Mouse (Mus musculus): Measurements from ENCODE around the gene Daam2. TPM values are rescaled to one million over a fixed set of nuclear protein-coding genes. Genes with fewer than 3 reads are reported as not detected.

Daam2 gene
- polyA plus RNA-seq, 1 experiment, result 1.5 TPM

DNA sequence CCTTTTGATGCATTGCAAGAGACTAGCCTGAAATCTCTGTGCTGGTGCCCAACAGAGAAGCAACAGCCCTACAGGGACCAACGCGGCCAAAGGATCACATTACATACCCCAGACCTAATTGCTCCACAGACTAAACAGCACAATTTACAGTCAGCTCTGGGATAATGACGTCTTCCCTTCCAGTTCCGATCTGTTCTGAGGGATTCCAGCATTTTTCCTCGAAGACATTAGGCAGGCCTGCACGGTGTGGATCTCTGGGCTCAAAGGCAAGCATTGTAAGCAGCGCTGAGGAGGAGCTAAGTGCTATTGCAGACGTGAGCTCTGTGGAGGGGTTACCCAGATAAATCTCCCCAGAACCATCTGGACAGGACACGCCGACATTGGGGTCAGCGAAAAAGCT, 18.3 kb upstream of the Daam2 start:
- Histone ChIP-seq H3K79me2 (ENCODE audit: control insufficient read depth, insufficient read depth) (no peaks in the 10 kb centered on the region), H3K27me3 (ENCODE audit: control insufficient read depth, insufficient read depth, insufficient read length) (no peaks in the 10 kb centered on the region)
- no peak for TF ChIP-seq CTCF (IDR thresholded peaks at IDR 0.05; ENCODE audit: control insufficient read depth, insufficient read depth, insufficient read length)
- no peak for TF ChIP-seq CEBPB (IDR thresholded peaks at IDR 0.05; ENCODE audit: low read depth)

DNA sequence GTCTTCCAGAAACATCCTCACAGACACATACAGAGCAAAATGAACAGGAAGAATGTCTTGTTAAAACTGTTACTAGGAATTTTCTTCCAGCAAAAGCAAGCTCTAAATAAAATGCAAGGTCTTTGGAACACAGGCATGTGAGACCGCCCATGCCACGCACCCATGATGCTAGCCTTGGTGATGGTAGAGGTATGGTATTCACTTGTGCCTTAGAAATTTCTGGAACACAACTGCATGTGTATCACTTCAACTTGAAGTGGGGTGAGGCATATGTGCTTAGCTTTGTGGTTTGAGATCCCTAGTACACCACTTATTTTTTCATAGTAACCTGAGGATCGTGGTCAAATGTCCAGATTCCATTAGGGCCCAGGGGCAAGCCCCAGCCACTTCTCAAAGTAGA, 13.2 kb upstream of the Daam2 start:
- Histone ChIP-seq H3K4me3 (ENCODE audit: insufficient read depth, poor library complexity, severe bottlenecking) (no peak overlapping the region), H3K27me3 (ENCODE audit: control insufficient read depth, insufficient read depth, insufficient read length) (no peaks in the 10 kb centered on the region), H3ac (ENCODE audit: control insufficient read depth, insufficient read length, low read depth) (no peak overlapping the region), H3K36me3 (ENCODE audit: control insufficient read depth, insufficient read depth) (no peaks in the 10 kb centered on the region), H3K79me2 (ENCODE audit: control insufficient read depth, insufficient read depth) (no peaks in the 10 kb centered on the region), H3K79me3 (ENCODE audit: low read depth) (no peaks in the 10 kb centered on the region)
- TF ChIP-seq MYOG (IDR thresholded peaks at IDR 0.05; ENCODE audit: control insufficient read depth, extremely low read depth, insufficient read length), result no peak
- TF ChIP-seq CTCF (IDR thresholded peaks at IDR 0.05; ENCODE audit: control insufficient read depth, insufficient read depth, insufficient read length), result no peak
- no peak for TF ChIP-seq FOSL1 (IDR thresholded peaks at IDR 0.05; ENCODE audit: insufficient read depth, low read length, poor library complexity, severe bottlenecking)
- TF ChIP-seq MAX (IDR thresholded peaks at IDR 0.05), result no peak
- no peak for TF ChIP-seq CEBPB (IDR thresholded peaks at IDR 0.05; ENCODE audit: low read depth)
- no peak for TF ChIP-seq USF1 (IDR thresholded peaks at IDR 0.05; ENCODE audit: low read depth)
- no peak for TF ChIP-seq MYOD1 (IDR thresholded peaks at IDR 0.05; ENCODE audit: control insufficient read depth, insufficient read length, low read depth)

More for the DNA sequence above, 18.3 kb upstream of the Daam2 start:
- Histone ChIP-seq H3K36me3 (ENCODE audit: control insufficient read depth, insufficient read depth) (no peaks in the 10 kb centered on the region), H3ac (ENCODE audit: control insufficient read depth, insufficient read length, low read depth) (no peak overlapping the region), H3K79me3 (ENCODE audit: low read depth) (no peaks in the 10 kb centered on the region), H3K4me3 (ENCODE audit: insufficient read depth, poor library complexity, severe bottlenecking) (no peak overlapping the region)

DNA sequence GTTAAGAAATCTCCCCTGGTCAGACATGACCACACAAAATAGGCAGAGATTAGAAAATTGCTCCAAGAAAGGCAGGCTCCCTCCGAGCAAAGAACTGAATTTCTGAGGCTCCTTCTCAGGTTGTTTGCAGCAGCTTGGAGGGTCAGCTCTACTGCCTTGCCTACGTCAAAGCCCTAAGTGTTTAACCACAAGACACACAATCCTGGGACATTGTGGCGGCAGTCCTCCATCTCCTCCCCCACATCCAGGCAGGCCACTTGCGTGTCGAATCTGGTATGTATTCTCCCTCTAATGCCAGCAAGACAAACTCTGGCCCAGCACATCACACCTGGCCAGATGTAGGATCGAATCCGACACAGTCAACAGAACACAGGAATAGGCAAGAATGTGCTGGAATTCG, 4.6 kb upstream of the Daam2 start:
- Histone ChIP-seq H3K79me2 (ENCODE audit: control insufficient read depth, insufficient read depth) (no peaks in the 10 kb centered on the region), H3K36me3 (ENCODE audit: control insufficient read depth, insufficient read depth) (no peaks in the 10 kb centered on the region), H3K79me3 (ENCODE audit: low read depth) (no peaks in the 10 kb centered on the region), H3ac (ENCODE audit: control insufficient read depth, insufficient read length, low read depth) (no peak overlapping the region), H3K4me3 (ENCODE audit: insufficient read depth, poor library complexity, severe bottlenecking) (no peak overlapping the region), H3K27me3 (ENCODE audit: control insufficient read depth, insufficient read depth, insufficient read length) (peaks cover 9% of the 10 kb centered on the region)
- TF ChIP-seq FOSL1 (IDR thresholded peaks at IDR 0.05; ENCODE audit: insufficient read depth, low read length, poor library complexity, severe bottlenecking), result no peak
- TF ChIP-seq USF1 (IDR thresholded peaks at IDR 0.05; ENCODE audit: low read depth), result no peak
- TF ChIP-seq MYOG (IDR thresholded peaks at IDR 0.05; ENCODE audit: control insufficient read depth, extremely low read depth, insufficient read length), result no peak
- TF ChIP-seq CTCF (IDR thresholded peaks at IDR 0.05; ENCODE audit: control insufficient read depth, insufficient read depth, insufficient read length), result no peak
- TF ChIP-seq MAX (IDR thresholded peaks at IDR 0.05), result no peak
- TF ChIP-seq MYOD1 (IDR thresholded peaks at IDR 0.05; ENCODE audit: control insufficient read depth, insufficient read length, low read depth), result no peak
- TF ChIP-seq CEBPB (IDR thresholded peaks at IDR 0.05; ENCODE audit: low read depth), result no peak

DNA sequence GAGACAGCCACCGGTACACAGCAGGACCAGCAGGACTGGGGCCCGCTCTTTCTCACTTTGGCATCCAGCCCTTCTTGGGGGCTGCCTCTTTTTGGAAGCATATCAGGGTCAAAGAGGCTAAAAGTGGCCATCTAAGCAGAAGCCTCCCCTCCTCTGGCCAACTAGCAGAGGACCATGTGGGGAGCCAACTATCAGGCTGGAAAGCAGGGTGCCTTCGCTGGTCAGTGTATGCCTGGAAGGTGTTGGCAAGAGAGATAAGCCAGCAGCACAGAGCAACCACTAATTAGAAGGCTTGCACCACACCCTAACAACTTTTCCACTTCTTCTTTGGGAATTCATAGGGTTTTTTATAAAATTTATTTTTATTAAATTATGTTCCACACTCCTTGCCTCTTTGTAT, 346 bp upstream of the Daam2 start:
- Histone ChIP-seq H3K79me3 (ENCODE audit: low read depth) (no peaks in the 10 kb centered on the region), H3K4me3 (ENCODE audit: insufficient read depth, poor library complexity, severe bottlenecking) (no peak overlapping the region), H3ac (ENCODE audit: control insufficient read depth, insufficient read length, low read depth) (no peak overlapping the region), H3K79me2 (ENCODE audit: control insufficient read depth, insufficient read depth) (no peaks in the 10 kb centered on the region), H3K27me3 (ENCODE audit: control insufficient read depth, insufficient read depth, insufficient read length) (peaks cover 18% of the 10 kb centered on the region), H3K36me3 (ENCODE audit: control insufficient read depth, insufficient read depth) (no peaks in the 10 kb centered on the region)
- no peak for TF ChIP-seq CTCF (IDR thresholded peaks at IDR 0.05; ENCODE audit: control insufficient read depth, insufficient read depth, insufficient read length)
- TF ChIP-seq MAX (IDR thresholded peaks at IDR 0.05), result no peak
- TF ChIP-seq FOSL1 (IDR thresholded peaks at IDR 0.05; ENCODE audit: insufficient read depth, low read length, poor library complexity, severe bottlenecking), result no peak
- TF ChIP-seq MYOD1 (IDR thresholded peaks at IDR 0.05; ENCODE audit: control insufficient read depth, insufficient read length, low read depth), result no peak
- TF ChIP-seq MYOG (IDR thresholded peaks at IDR 0.05; ENCODE audit: control insufficient read depth, extremely low read depth, insufficient read length), result no peak
- no peak for TF ChIP-seq CEBPB (IDR thresholded peaks at IDR 0.05; ENCODE audit: low read depth)
- TF ChIP-seq USF1 (IDR thresholded peaks at IDR 0.05; ENCODE audit: low read depth), result no peak

DNA sequence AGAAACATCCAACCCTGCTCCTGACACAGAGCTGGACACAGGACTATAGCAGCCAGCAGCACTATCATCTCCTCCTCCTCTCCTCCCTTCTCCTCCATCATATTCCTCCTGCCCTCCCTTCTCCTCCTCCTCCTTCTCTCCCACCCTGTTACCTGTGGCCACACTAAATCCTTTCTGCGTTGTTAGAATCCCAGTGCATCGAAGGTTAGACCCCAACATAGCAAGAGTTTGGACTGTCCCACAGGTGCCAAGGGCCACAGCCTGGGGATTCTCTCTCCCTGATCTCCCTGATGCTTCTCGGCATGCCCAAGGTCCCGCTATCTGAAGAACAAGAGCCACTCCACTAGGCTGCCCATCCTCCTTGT, 745 bp downstream of the Daam2 start:
- Histone ChIP-seq H3K79me3 (ENCODE audit: low read depth) (no peaks in the 10 kb centered on the region), H3K4me3 (ENCODE audit: insufficient read depth, poor library complexity, severe bottlenecking) (no peak overlapping the region), H3ac (ENCODE audit: control insufficient read depth, insufficient read length, low read depth) (no peak overlapping the region), H3K79me2 (ENCODE audit: control insufficient read depth, insufficient read depth) (no peaks in the 10 kb centered on the region), H3K27me3 (ENCODE audit: control insufficient read depth, insufficient read depth, insufficient read length) (peaks cover 14% of the 10 kb centered on the region), H3K36me3 (ENCODE audit: control insufficient read depth, insufficient read depth) (no peaks in the 10 kb centered on the region)
- TF ChIP-seq CEBPB (IDR thresholded peaks at IDR 0.05; ENCODE audit: low read depth) (no peak), FOSL1 (IDR thresholded peaks at IDR 0.05; ENCODE audit: insufficient read depth, low read length, poor library complexity, severe bottlenecking) (no peak), MYOD1 (IDR thresholded peaks at IDR 0.05; ENCODE audit: control insufficient read depth, insufficient read length, low read depth) (no peak), CTCF (IDR thresholded peaks at IDR 0.05; ENCODE audit: control insufficient read depth, insufficient read depth, insufficient read length) (no peak), MAX (IDR thresholded peaks at IDR 0.05) (no peak), MYOG (IDR thresholded peaks at IDR 0.05; ENCODE audit: control insufficient read depth, extremely low read depth, insufficient read length) (no peak), USF1 (IDR thresholded peaks at IDR 0.05; ENCODE audit: low read depth) (no peak)

DNA sequence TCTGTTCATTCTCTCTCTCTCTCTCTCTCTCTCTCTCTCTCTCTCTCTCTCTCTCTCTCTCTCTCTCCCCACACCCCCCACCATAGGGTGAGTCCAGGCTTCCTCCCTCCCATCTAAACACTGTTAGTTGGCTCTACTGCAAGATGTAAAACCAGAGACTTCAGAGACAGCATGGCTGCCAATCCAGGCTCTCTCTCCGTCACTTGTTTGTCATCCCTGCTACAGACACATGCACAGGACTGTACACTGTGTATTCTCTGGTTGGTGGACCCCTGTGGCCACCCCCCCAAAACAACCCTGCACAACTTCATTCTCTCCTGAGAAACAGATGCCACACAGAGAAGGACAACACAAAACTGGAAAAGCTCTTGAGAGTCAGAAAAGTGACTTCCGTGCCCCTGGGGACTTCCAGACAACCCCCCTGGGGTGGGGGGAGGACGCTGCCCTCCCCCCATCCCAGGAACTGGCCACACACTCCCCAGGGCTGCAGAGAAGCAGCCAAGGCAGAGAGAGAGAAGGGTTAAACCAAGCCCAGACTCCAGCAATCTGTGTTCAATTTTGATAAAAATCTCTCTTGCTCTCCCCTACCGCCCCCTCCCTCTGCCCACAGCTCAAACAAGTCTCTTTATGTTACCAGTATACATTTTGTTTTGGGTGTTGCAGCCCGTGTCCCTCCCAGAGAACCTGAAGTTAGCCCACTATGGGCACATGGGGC, 1.3 kb downstream of the Daam2 start:
- no peak overlapping the region for H3K4me3 ChIP-seq (ENCODE audit: insufficient read depth, poor library complexity, severe bottlenecking)
- H3K36me3 ChIP-seq (ENCODE audit: control insufficient read depth, insufficient read depth), result no peaks in the 10 kb centered on the region
- no peaks in the 10 kb centered on the region for H3K79me3 ChIP-seq (ENCODE audit: low read depth)
- TF ChIP-seq CTCF (IDR thresholded peaks at IDR 0.05; ENCODE audit: control insufficient read depth, insufficient read depth, insufficient read length), result no peak
- no peak for TF ChIP-seq FOSL1 (IDR thresholded peaks at IDR 0.05; ENCODE audit: insufficient read depth, low read length, poor library complexity, severe bottlenecking)
- no peak for TF ChIP-seq CEBPB (IDR thresholded peaks at IDR 0.05; ENCODE audit: low read depth)
- TF ChIP-seq MYOD1 (IDR thresholded peaks at IDR 0.05; ENCODE audit: control insufficient read depth, insufficient read length, low read depth), result no peak
- no peak for TF ChIP-seq MYOG (IDR thresholded peaks at IDR 0.05; ENCODE audit: control insufficient read depth, extremely low read depth, insufficient read length)
- no peak for TF ChIP-seq MAX (IDR thresholded peaks at IDR 0.05)
- no peak for TF ChIP-seq USF1 (IDR thresholded peaks at IDR 0.05; ENCODE audit: low read depth)
- H3K27me3 ChIP-seq (ENCODE audit: control insufficient read depth, insufficient read depth, insufficient read length), result peaks cover 14% of the 10 kb centered on the region
- no peak overlapping the region for H3ac ChIP-seq (ENCODE audit: control insufficient read depth, insufficient read length, low read depth)
- H3K79me2 ChIP-seq (ENCODE audit: control insufficient read depth, insufficient read depth), result no peaks in the 10 kb centered on the region

All from C2C12 (cell line).